Mouse (Mus musculus) liver, embryonic 11.5 days (tissue): ENCODE results near the gene Pirb. TPM values are rescaled to one million over a fixed set of nuclear protein-coding genes. Genes with fewer than 3 reads are reported as not detected.

ENCODE experiments used
- polyA plus RNA-seq: library from polyadenylated mRNA; unstranded; fragments of >200 nt; fragmentation: Nextera tagmentation; extraction: Ambion mirVana; gene quantifications from 2 replicates; pipeline ENCODE4 v1.2.1, GENCODE M21; 2014

Gene Pirb
- polyA plus RNA-seq, 1 experiment from 2014 or later = 1.0 TPM

Other genes starting within 250 kb of the Pirb start
- gene Tarm1, start 217.8 kb downstream of the Pirb start, polyA plus RNA-seq = not detected in 2 replicates
- gene Oscar, start 104.2 kb downstream of the Pirb start, polyA plus RNA-seq = 0.17 TPM in 1 of 2 replicates, not detected in the other
- gene Ndufa3, start 103.0 kb downstream of the Pirb start, polyA plus RNA-seq = 375 and 405 TPM in 2 replicates
- gene Tfpt, start 90.5 kb downstream of the Pirb start, polyA plus RNA-seq = 21.5 and 24.1 TPM in 2 replicates
- 136 and 137 TPM in 2 replicates for gene Prpf31, start 90.4 kb downstream of the Pirb start, polyA plus RNA-seq
- gene Cnot3, start 75.1 kb downstream of the Pirb start, polyA plus RNA-seq = 69.6 and 76.5 TPM in 2 replicates
- 13.4 and 13.5 TPM in 2 replicates for gene Leng1, start 54.6 kb downstream of the Pirb start, polyA plus RNA-seq
- 10.0 and 12.1 TPM in 2 replicates for gene Tmc4, start 42.8 kb downstream of the Pirb start, polyA plus RNA-seq
- gene Tsen34, start 27.5 kb downstream of the Pirb start, polyA plus RNA-seq = 103 and 106 TPM in 2 replicates
- gene Mboat7, start 26.9 kb downstream of the Pirb start, polyA plus RNA-seq = 35.7 and 36.7 TPM in 2 replicates
- gene Rps9, start 16.4 kb downstream of the Pirb start, polyA plus RNA-seq = 1,767 and 1,846 TPM in 2 replicates
- 0.13 TPM in 1 of 2 replicates, not detected in the other for gene Gm15448, start 105.3 kb upstream of the Pirb start, polyA plus RNA-seq
- 0.30 and 0.38 TPM in 2 replicates for gene Pira2, start 124.7 kb upstream of the Pirb start, polyA plus RNA-seq
- 0.18 and 0.21 TPM in 2 replicates for gene Gm14548, start 177.7 kb upstream of the Pirb start, polyA plus RNA-seq
- 0.13 and 0.23 TPM in 2 replicates for gene Lilra6, start 195.1 kb upstream of the Pirb start, polyA plus RNA-seq